Mouse (Mus musculus): ENCODE results near the gene Rufy4.

Rufy4 gene

GRCm38 (mm10) chr1:74105660-74106059 lies 19.7 kb upstream of the Rufy4 start:
- DNase-seq (ENCODE audit: low read depth): no peak

- no peak for DNase-seq (ENCODE audit: low read depth)
Observed at GRCm38 (mm10) chr1:74106214-74106613, 19.1 kb upstream of the Rufy4 start.

- DNase-seq (ENCODE audit: low read depth): no peak
Observed at GRCm38 (mm10) chr1:74107931-74108618, 17.3 kb upstream of the Rufy4 start.

GRCm38 (mm10) chr1:74109670-74110069 lies 15.7 kb upstream of the Rufy4 start:
- no peak for DNase-seq (ENCODE audit: low read depth)

GRCm38 (mm10) chr1:74110932-74111695 lies 14.2 kb upstream of the Rufy4 start:
- DNase-seq (ENCODE audit: low read depth): peak; percentile 61

- no peak for DNase-seq (ENCODE audit: low read depth)
Observed at GRCm38 (mm10) chr1:74111696-74112030, 13.7 kb upstream of the Rufy4 start.

GRCm38 (mm10) chr1:74113071-74113470 lies 12.3 kb upstream of the Rufy4 start:
- DNase-seq (ENCODE audit: low read depth): no peak

GRCm38 (mm10) chr1:74117876-74118275 lies 7.5 kb upstream of the Rufy4 start:
- no peak for DNase-seq (ENCODE audit: low read depth)

GRCm38 (mm10) chr1:74119115-74119514 lies 6.2 kb upstream of the Rufy4 start:
- peak; percentile 42 for DNase-seq (ENCODE audit: low read depth)

GRCm38 (mm10) chr1:74121138-74121537 lies 4.2 kb upstream of the Rufy4 start:
- DNase-seq (ENCODE audit: low read depth): no peak

GRCm38 (mm10) chr1:74121821-74122576 lies 3.3 kb upstream of the Rufy4 start:
- peak; percentile 82 for DNase-seq (ENCODE audit: low read depth)

GRCm38 (mm10) chr1:74123215-74123614 lies 2.1 kb upstream of the Rufy4 start:
- DNase-seq (ENCODE audit: low read depth): no peak

GRCm38 (mm10) chr1:74124021-74124981 lies 1.0 kb upstream of the Rufy4 start, which contains the start of gene Tns1:
TSS of gene Tns1 (minus strand) at chr1:74124449.
- DNase-seq (ENCODE audit: low read depth): no peak

GRCm38 (mm10) chr1:74130883-74131659 lies 5.7 kb downstream of the Rufy4 start:
- no peak for DNase-seq (ENCODE audit: low read depth)

GRCm38 (mm10) chr1:74132011-74132410 lies 6.7 kb downstream of the Rufy4 start:
- DNase-seq (ENCODE audit: low read depth): peak; percentile 68

- DNase-seq (ENCODE audit: low read depth): no peak
Observed at GRCm38 (mm10) chr1:74133954-74134353, 8.6 kb downstream of the Rufy4 start.

- no peak for DNase-seq (ENCODE audit: low read depth)
Observed at GRCm38 (mm10) chr1:74135326-74135950, 10.1 kb downstream of the Rufy4 start.

GRCm38 (mm10) chr1:74139415-74139814 lies 14.1 kb downstream of the Rufy4 start:
- DNase-seq (ENCODE audit: low read depth): no peak

- DNase-seq (ENCODE audit: low read depth): no peak
Observed at GRCm38 (mm10) chr1:74141781-74142180, 16.4 kb downstream of the Rufy4 start.

Data from NIH3T3 (cell line).